Mouse (Mus musculus) intestine, embryonic 15.5 days (tissue): ENCODE data around the gene Itga3. TPM values are rescaled to one million over a fixed set of nuclear protein-coding genes. Genes with fewer than 3 reads are reported as not detected.
"Not testable (repeated sequence)": the region's sequence is repeated elsewhere in the genome, so short reads cannot be mapped to it uniquely, and the experiment has no call there.

Source experiments
- ATAC-seq: fragments of 200-750 bp; cut with Nextera tagmentation; 2 replicates; pipeline ENCODE4 v1.8.0; 2017; ENCODE audit warnings: moderate TSS enrichment, moderate library complexity
- H3K27ac ChIP-seq: fragments of 300-500 bp; sonication (generic); 2 replicates; pipeline ENCODE4 v1.5.1; 2015; ENCODE audit warnings: mild to moderate bottlenecking, inconsistent platforms
- H3K27me3 ChIP-seq: fragments of 300-500 bp; sonication (generic); replicated peaks from 2 replicates; pipeline ENCODE4 v1.6.1; 2015; ENCODE audit warnings: inconsistent platforms
- H3K36me3 ChIP-seq: fragments of 300-500 bp; sonication (generic); 2 replicates; pipeline ENCODE4 v1.6.1; 2015; ENCODE audit warnings: inconsistent platforms
- H3K4me1 ChIP-seq: fragments of 300-500 bp; sonication (generic); replicated peaks from 2 replicates; pipeline ENCODE4 v1.6.1; 2015; ENCODE audit warnings: inconsistent platforms
- H3K4me2 ChIP-seq: fragments of 300-500 bp; sonication (generic); replicated peaks from 2 replicates; pipeline ENCODE4 v1.6.1; 2015; ENCODE audit warnings: mild to moderate bottlenecking, inconsistent platforms
- H3K4me3 ChIP-seq: fragments of 300-500 bp; sonication (generic); replicated peaks from 2 replicates; pipeline ENCODE4 v1.5.1; 2015; ENCODE audit warnings: inconsistent platforms
- H3K9ac ChIP-seq: fragments of 300-500 bp; sonication (generic); 2 replicates; pipeline ENCODE4 v1.6.1; 2015; ENCODE audit warnings: inconsistent platforms
- H3K9me3 ChIP-seq: fragments of 300-500 bp; sonication (generic); 2 replicates; pipeline ENCODE4 v1.6.1; 2016; ENCODE audit warnings: inconsistent platforms
- WGBS: fragments of 180-500 bp; shearing (Covaris S2); methylation state at CpG from one replicate; pipeline ENCODE4 v1.1.7; 2015; 5-methylcytosine and 5-hydroxymethylcytosine counted together
- polyA plus RNA-seq: library from polyadenylated mRNA; unstranded; fragments of >200 nt; fragmentation: Nextera tagmentation; extraction: Ambion mirVana; gene quantifications from 2 replicates; pipeline ENCODE4 v1.2.1, GENCODE M21; 2015

Itga3 gene
- polyA plus RNA-seq, 1 experiment from 2014 or later: 32.8 TPM

- H3K4me1 ChIP-seq: peaks cover 5% of the 10 kb centered on the region; the same call in 1 of the 2 replicates
- H3K27me3 ChIP-seq: no peaks in the 10 kb centered on the region
- WGBS: 74% methylated on average over 3 of the region's 3 CpGs
- H3K4me2 ChIP-seq: no peak overlapping the region
- no peak overlapping the region for H3K4me3 ChIP-seq
- no peak for ATAC-seq
- H3K27ac ChIP-seq: no peak overlapping the region
- no peaks in the 10 kb centered on the region for H3K36me3 ChIP-seq
- no peaks in the 10 kb centered on the region for H3K9me3 ChIP-seq
- H3K9ac ChIP-seq: no peak overlapping the region
These were observed 61.1 kb downstream of the Itga3 start for GRCm38 (mm10) chr11:95015484-95015883.

DNA sequence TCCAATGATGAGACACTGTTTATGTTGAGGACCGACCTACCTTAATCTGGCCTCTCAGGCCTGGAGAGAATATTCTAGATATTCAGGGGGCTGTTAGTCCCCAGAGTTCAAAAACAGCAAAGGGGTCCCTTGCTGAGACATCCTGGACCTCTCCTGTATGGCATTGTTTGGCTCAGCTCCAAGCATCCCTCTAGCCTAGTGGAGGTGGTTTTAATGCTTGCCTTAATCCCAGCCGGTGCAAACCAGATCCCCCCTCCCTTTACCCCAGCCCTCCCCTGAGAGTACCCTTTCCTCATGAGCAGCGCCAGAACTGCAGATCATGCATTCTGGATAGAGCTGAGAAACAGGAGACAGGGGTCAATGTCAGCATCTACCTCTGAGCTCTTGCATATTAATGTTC lies 64.1 kb downstream of the Itga3 start:
- H3K4me3 ChIP-seq: no peak overlapping the region

DNA sequence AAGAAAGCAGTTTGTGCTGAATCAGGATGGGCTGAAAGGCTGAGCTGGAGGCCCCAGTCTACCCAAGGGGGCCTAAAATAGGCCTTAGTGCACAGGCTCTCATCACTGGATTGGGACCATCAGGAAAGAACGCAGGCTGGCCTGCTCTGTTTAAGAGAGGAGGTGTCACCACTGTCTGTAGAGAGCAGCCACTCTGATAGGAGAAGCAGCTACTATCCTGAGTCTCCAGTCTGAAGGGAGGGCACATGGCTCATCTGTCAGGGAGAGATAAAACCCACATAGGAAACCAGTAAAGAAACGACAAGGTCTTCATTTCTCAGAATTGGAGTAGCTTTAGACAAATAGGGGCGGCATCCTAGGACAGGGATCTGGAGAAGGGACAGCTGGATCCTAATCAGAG lies 64.5 kb downstream of the Itga3 start:
- H3K9ac ChIP-seq: 0 out of 2 replicates have a peak overlapping the region, but pooled peaks have one; percentile 8
- 48% methylated on average over 3 of the region's 3 CpGs for WGBS
- no peak overlapping the region for H3K4me3 ChIP-seq
- peaks cover 24% of the 10 kb centered on the region for H3K4me1 ChIP-seq
- no peaks in the 10 kb centered on the region for H3K9me3 ChIP-seq
- peak; percentile 57; the same call in 1 of the 2 replicates for ATAC-seq
- no peaks in the 10 kb centered on the region for H3K27me3 ChIP-seq
- H3K4me2 ChIP-seq: peak overlapping the region; percentile 76
- H3K36me3 ChIP-seq: no peaks in the 10 kb centered on the region
- H3K27ac ChIP-seq: 0 out of 2 replicates have a peak overlapping the region, but pooled peaks have one; percentile 6

More for the DNA sequence above, 64.1 kb downstream of the Itga3 start:
- no peaks in the 10 kb centered on the region for H3K27me3 ChIP-seq
- whole genome bisulfite sequencing: 46% methylated on average over 3 of the region's 3 CpGs
- ATAC-seq: no peak
- H3K36me3 ChIP-seq: no peaks in the 10 kb centered on the region
- H3K9ac ChIP-seq: no peak overlapping the region
- H3K9me3 ChIP-seq: no peaks in the 10 kb centered on the region
- H3K4me1 ChIP-seq: peaks cover 19% of the 10 kb centered on the region
- no peak overlapping the region for H3K27ac ChIP-seq
- H3K4me2 ChIP-seq: no peak overlapping the region

GRCm38 (mm10) chr11:95011416-95011815 lies 65.2 kb downstream of the Itga3 start:
- Histone ChIP-seq H3K27ac (no peak overlapping the region), H3K4me3 (peak overlapping the region; percentile 63), H3K9me3 (no peaks in the 10 kb centered on the region), H3K9ac (peak overlapping the region; percentile 20), H3K4me1 (peaks cover 28% of the 10 kb centered on the region), H3K36me3 (no peaks in the 10 kb centered on the region), H3K27me3 (no peaks in the 10 kb centered on the region), H3K4me2 (peak overlapping the region; percentile 76)
- no peak for ATAC-seq
- WGBS: 38% methylated on average over 1 of the region's 1 CpGs

- Histone ChIP-seq H3K9ac (0 out of 2 replicates have a peak overlapping the region, but pooled peaks have one; percentile 20), H3K4me2 (peak overlapping the region; percentile 76), H3K4me3 (peak overlapping the region; percentile 63), H3K4me1 (peaks cover 33% of the 10 kb centered on the region)
- not testable (repeated sequence) for H3K9me3 ChIP-seq, H3K36me3 ChIP-seq, H3K27me3 ChIP-seq, H3K27ac ChIP-seq, ATAC-seq
- WGBS: 10% methylated on average over 4 of the region's 4 CpGs
These were observed 65.7 kb downstream of the Itga3 start for GRCm38 (mm10) chr11:95010841-95011403.

GRCm38 (mm10) chr11:95010141-95010739 lies 66.4 kb downstream of the Itga3 start:
- Histone ChIP-seq H3K4me1 (peaks cover 33% of the 10 kb centered on the region), H3K4me2 (peak overlapping the region; percentile 76), H3K27ac (peak overlapping the region; percentile 88), H3K4me3 (peak overlapping the region; percentile 63), H3K9me3 (no peaks in the 10 kb centered on the region), H3K9ac (peak overlapping the region; percentile 77), H3K36me3 (no peaks in the 10 kb centered on the region), H3K27me3 (no peaks in the 10 kb centered on the region)
- ATAC-seq: no peak
- WGBS: 2% methylated on average over 38 of the region's 40 CpGs

DNA sequence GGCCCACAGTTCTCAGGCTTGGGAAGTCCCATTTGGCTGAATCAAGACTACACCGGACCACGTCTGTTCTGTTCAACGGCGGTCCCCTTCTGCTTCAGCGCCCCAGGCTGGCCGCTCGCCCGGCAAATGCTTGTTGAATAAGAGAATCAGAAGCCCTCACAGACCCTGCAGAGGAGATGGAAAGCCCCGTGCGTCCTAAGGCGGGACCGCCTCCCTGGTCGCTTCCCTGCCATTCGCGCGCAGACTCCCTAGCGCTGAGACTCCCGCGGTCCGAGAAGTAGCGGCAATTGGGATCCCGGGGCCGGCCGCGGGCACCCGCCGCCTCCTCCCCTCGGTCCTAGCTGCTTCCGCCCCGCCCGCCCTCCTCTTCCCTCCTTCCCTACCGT lies 67.0 kb downstream of the Itga3 start, which contains the start of gene Samd14:
Samd14 (plus strand) TSS at position 251 of the 386 bp plus-strand sequence.
- Histone ChIP-seq H3K27ac (peak within 1 kb of the TSS; percentile 88), H3K36me3 (peaks cover 5% of the 10 kb centered on the region; the same call in 1 of the 2 replicates), H3K9ac (peak within 1 kb of the TSS; percentile 77), H3K9me3 (no peaks in the 10 kb centered on the region), H3K4me1 (peaks cover 33% of the 10 kb centered on the region), H3K4me2 (peak within 1 kb of the TSS; percentile 76), H3K4me3 (peak within 1 kb of the TSS; percentile 63), H3K27me3 (no peaks in the 10 kb centered on the region)
- under 1% methylated on average over 30 of the region's 32 CpGs for WGBS
- ATAC-seq: peak; percentile 70

DNA sequence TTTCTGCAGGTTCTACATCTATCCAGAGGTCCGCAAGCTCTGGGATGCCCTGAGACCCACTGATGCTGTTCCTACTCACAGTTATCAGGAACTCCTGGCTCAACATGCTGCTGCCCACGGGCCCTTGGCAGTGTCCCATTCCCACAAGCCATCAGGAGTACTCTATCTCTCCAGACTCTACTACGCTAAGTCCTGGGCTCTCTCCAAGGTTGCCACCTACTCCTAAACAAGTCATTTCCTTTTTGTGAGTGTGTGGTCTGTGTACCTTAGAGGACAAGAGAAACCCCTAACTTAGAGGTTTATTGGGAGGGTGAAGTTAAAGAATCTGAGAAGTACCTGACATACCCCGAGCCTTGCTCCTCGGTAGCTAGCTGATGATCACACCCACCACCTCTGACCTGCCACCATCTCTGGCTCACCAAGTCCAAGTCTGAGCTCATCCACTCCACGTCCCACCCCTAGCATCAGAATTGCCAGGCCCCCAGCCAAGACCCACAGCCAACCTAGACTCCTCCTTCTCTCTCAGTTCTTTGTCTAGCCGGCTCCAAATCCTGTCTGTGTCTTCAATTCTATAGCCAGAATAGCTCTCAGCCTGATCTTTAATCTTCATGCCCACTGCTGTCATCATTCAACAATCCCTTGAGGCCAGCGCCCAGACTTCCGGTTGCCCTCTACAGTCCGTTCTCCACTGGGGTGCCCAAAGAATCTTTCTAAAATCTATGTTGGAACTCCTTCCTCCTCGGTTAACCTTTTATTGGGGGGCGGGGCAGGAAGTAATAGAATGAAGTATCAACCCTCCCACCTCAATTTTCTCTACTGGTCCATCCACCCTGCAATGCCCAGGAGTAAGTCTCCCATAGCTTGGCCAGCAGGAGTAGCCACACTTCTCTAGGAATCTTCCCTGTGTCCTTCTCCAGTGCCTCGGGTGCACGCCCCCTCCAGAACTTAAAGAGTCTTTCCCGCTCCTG lies 67.7 kb downstream of the Itga3 start:
- no peak; the same call in none of the 2 replicates for ATAC-seq
- H3K36me3 ChIP-seq: peaks cover 5% of the 10 kb centered on the region; the same call in 1 of the 2 replicates
- H3K9ac ChIP-seq: peak overlapping the region; percentile 77
- peak overlapping the region; percentile 63 for H3K4me3 ChIP-seq
- peak overlapping the region; percentile 88 for H3K27ac ChIP-seq
- no peaks in the 10 kb centered on the region for H3K27me3 ChIP-seq
- H3K4me1 ChIP-seq: peaks cover 33% of the 10 kb centered on the region
- no peaks in the 10 kb centered on the region for H3K9me3 ChIP-seq
- peak overlapping the region; percentile 76 for H3K4me2 ChIP-seq
- WGBS: 31% methylated on average over 15 of the region's 15 CpGs

- Histone ChIP-seq H3K36me3 (peaks cover 10% of the 10 kb centered on the region), H3K9ac (no peak overlapping the region), H3K27me3 (no peaks in the 10 kb centered on the region), H3K9me3 (no peaks in the 10 kb centered on the region), H3K4me3 (no peak overlapping the region), H3K4me1 (peaks cover 33% of the 10 kb centered on the region), H3K27ac (peak overlapping the region; percentile 71; the same call in 1 of the 2 replicates), H3K4me2 (peak overlapping the region; percentile 73; the same call in 1 of the 2 replicates)
- WGBS: 57% methylated on average over 3 of the region's 3 CpGs
- ATAC-seq: no peak
These were observed 69.2 kb downstream of the Itga3 start for GRCm38 (mm10) chr11:95007418-95007817.

DNA sequence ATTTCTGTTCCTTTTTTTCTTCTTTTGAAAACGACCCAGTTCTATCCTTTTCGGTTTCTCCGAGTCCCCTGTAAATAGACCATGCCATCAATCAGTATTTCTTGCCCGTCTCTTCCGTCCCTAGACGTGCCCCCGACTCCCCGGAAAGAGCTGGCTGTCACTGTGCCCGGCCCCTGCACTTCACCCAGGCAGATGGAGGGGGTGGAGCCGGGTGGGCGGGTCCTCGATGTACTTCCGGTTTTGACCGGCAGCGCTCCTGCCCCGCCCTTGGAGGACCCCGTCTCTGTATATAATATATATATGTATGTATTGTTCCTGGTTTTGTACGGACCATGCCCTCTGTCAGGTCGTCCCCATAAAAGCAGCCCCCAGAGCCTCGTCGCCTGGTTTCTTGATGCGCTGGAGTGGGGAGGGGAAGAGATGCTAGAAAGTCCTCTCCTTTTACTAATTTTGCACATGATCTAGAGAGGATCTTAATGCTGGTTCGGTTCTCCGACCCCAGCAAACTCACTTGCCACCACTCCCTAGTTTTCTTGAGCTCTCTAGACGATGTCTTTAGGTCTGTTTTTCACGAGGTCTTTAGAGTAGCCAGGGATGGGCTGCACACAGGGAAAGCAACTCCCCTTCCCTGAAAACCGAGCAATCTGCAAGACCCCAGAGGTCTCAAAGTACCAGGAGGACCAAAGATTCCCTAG lies 69.9 kb downstream of the Itga3 start:
- H3K27me3 ChIP-seq: no peaks in the 10 kb centered on the region
- peaks cover 33% of the 10 kb centered on the region for H3K4me1 ChIP-seq
- peak overlapping the region; percentile 71 for H3K27ac ChIP-seq
- peak overlapping the region; percentile 42 for H3K9ac ChIP-seq
- H3K4me3 ChIP-seq: peak overlapping the region; percentile 40
- H3K4me2 ChIP-seq: peak overlapping the region; percentile 73
- ATAC-seq: peak; percentile 71
- peaks cover 17% of the 10 kb centered on the region for H3K36me3 ChIP-seq
- 2% methylated on average over 27 of the region's 27 CpGs for WGBS
- no peaks in the 10 kb centered on the region for H3K9me3 ChIP-seq

DNA sequence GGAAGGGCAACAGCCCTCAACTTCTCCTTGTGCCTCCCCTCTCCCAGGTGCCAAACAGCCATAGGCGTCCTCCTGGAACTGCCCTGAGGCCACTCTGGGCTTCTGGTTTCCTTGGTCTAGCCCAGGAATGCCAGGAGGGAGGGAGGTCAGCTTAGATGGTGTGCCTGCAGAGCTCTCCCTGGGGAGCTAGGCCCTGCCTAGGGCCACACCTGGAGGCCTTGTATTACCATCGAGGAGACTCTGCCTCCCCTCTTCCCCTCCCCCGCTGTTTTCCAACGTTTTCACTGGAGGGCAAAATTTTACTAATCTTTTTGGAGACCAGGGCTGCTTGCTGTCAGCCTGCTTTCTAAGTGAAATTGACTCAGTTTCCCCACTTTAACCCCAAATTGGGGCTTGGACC lies 70.6 kb downstream of the Itga3 start:
- Histone ChIP-seq H3K27me3 (no peaks in the 10 kb centered on the region), H3K9ac (peak overlapping the region; percentile 42; the same call in 1 of the 2 replicates), H3K27ac (0 out of 2 replicates have a peak overlapping the region, but pooled peaks have one; percentile 71), H3K4me1 (peaks cover 30% of the 10 kb centered on the region), H3K4me3 (peak overlapping the region; percentile 40), H3K4me2 (peak overlapping the region; percentile 73), H3K36me3 (peaks cover 21% of the 10 kb centered on the region), H3K9me3 (no peaks in the 10 kb centered on the region)
- no peak for ATAC-seq
- WGBS: 44% methylated on average over 4 of the region's 4 CpGs
